Mouse (Mus musculus) activated CD4-positive, CD25-positive, alpha-beta regulatory T cell, adult 9 weeks (primary cell): ENCODE results near the gene Tspear. TPM values are rescaled to one million over a fixed set of nuclear protein-coding genes. Genes with fewer than 3 reads are reported as not detected.

Experiments
- polyA plus RNA-seq: library from polyadenylated mRNA; unstranded; fragments of 100-300 nt; shearing (Covaris generic); gene quantifications from one replicate; pipeline ENCODE4 v1.2.1, GENCODE M21; 2017

The Tspear gene
- polyA plus RNA-seq, 1 experiment from 2014 or later: 0.59 TPM

GRCm38 (mm10) chr10:77852559-77852958 lies 166.2 kb downstream of the Tspear start, which contains the start of gene Gm10318:
Gm10318 (plus strand) TSS chr10:77852859.

GRCm38 (mm10) chr10:77861675-77862074 lies 175.3 kb downstream of the Tspear start, which contains the start of gene Gm3285:
Gm3285 (plus strand) TSS chr10:77861975.

GRCm38 (mm10) chr10:77902211-77902893 lies 216.0 kb downstream of the Tspear start, which contains the start of gene Lrrc3:
Lrrc3 (minus strand) TSS chr10:77902536.

Other genes with a start within 250 kb of the Tspear start
- 52.7 TPM for gene Fam207a, start 170.8 kb upstream of the Tspear start, polyA plus RNA-seq
- gene Itgb2, start 156.3 kb upstream of the Tspear start, polyA plus RNA-seq: 631 TPM
- gene Pttg1ip, start 104.8 kb upstream of the Tspear start, polyA plus RNA-seq: 108 TPM
- gene Sumo3, start 80.5 kb upstream of the Tspear start, polyA plus RNA-seq: 116 TPM
- gene Gm49325, start 80.4 kb upstream of the Tspear start, polyA plus RNA-seq: not detected
- gene Ube2g2, start 64.3 kb upstream of the Tspear start, polyA plus RNA-seq: 58.6 TPM
- not detected for gene Gm19402, start 4.2 kb downstream of the Tspear start, polyA plus RNA-seq
- not detected for gene Gm9508, start 10.7 kb downstream of the Tspear start, polyA plus RNA-seq
- not detected for gene Gm10272, start 20.1 kb downstream of the Tspear start, polyA plus RNA-seq
- gene Gm10024, start 24.9 kb downstream of the Tspear start, polyA plus RNA-seq: not detected
- gene Gm10142, start 29.2 kb downstream of the Tspear start, polyA plus RNA-seq: not detected
- not detected for gene Krtap12-1, start 34.0 kb downstream of the Tspear start, polyA plus RNA-seq
- gene Gm10100, start 39.9 kb downstream of the Tspear start, polyA plus RNA-seq: not detected
- not detected for gene Gm18596, start 56.1 kb downstream of the Tspear start, polyA plus RNA-seq
- not detected for gene Gm9736, start 64.8 kb downstream of the Tspear start, polyA plus RNA-seq
- gene Gm3233, start 73.1 kb downstream of the Tspear start, polyA plus RNA-seq: not detected
- not detected for gene Gm3238, start 84.8 kb downstream of the Tspear start, polyA plus RNA-seq
- gene Gm7138, start 90.4 kb downstream of the Tspear start, polyA plus RNA-seq: not detected
- gene Gm3250, start 96.0 kb downstream of the Tspear start, polyA plus RNA-seq: not detected
- gene Gm7137, start 101.6 kb downstream of the Tspear start, polyA plus RNA-seq: not detected
- gene Gm9639, start 108.5 kb downstream of the Tspear start, polyA plus RNA-seq: not detected
- not detected for gene Gm19668, start 112.6 kb downstream of the Tspear start, polyA plus RNA-seq
- not detected for gene Gm9507, start 125.3 kb downstream of the Tspear start, polyA plus RNA-seq
- not detected for gene Gm2696, start 128.1 kb downstream of the Tspear start, polyA plus RNA-seq
- gene Krtap10-4, start 140.5 kb downstream of the Tspear start, polyA plus RNA-seq: not detected
- not detected for gene Krtap10-10, start 149.4 kb downstream of the Tspear start, polyA plus RNA-seq
- gene Gm36176, start 160.2 kb downstream of the Tspear start, polyA plus RNA-seq: not detected
- not detected for gene Gm10318, start 166.3 kb downstream of the Tspear start, polyA plus RNA-seq
- not detected for gene Gm3285, start 175.4 kb downstream of the Tspear start, polyA plus RNA-seq
- gene Lrrc3, start 216.0 kb downstream of the Tspear start, polyA plus RNA-seq: not detected